Mouse (Mus musculus): ENCODE data around the gene Gm10974. TPM values are rescaled to one million over a fixed set of nuclear protein-coding genes. Genes with fewer than 3 reads are reported as not detected.

The Gm10974 gene
- total RNA-seq (2021), result not detected
- long read RNA-seq, experiment 1, result 0 reads
- long read RNA-seq, experiment 2, partial matches to known transcripts, result 0 of 1 reads
- long read RNA-seq, experiment 2, other reads (novel, unspliced or antisense), result 1 of 1 reads

- DNase-seq (ENCODE audit: low spot score in 2 of 2), result no peak
Measured at GRCm38 (mm10) chr7:66365904-66366303, at the start of gene Gm10974. Gm10974 (plus strand) TSS chr7:66365905.

- DNase-seq (ENCODE audit: low spot score in 2 of 2), result no peak
Measured at GRCm38 (mm10) chr7:66318147-66318546, 47.6 kb upstream of the Gm10974 start.

GRCm38 (mm10) chr7:66320996-66321395 lies 44.7 kb upstream of the Gm10974 start:
- no peak for DNase-seq (ENCODE audit: low spot score in 2 of 2)

- DNase-seq (ENCODE audit: low spot score in 2 of 2), result no peak
Measured at GRCm38 (mm10) chr7:66323252-66324015, 42.3 kb upstream of the Gm10974 start.

DNA sequence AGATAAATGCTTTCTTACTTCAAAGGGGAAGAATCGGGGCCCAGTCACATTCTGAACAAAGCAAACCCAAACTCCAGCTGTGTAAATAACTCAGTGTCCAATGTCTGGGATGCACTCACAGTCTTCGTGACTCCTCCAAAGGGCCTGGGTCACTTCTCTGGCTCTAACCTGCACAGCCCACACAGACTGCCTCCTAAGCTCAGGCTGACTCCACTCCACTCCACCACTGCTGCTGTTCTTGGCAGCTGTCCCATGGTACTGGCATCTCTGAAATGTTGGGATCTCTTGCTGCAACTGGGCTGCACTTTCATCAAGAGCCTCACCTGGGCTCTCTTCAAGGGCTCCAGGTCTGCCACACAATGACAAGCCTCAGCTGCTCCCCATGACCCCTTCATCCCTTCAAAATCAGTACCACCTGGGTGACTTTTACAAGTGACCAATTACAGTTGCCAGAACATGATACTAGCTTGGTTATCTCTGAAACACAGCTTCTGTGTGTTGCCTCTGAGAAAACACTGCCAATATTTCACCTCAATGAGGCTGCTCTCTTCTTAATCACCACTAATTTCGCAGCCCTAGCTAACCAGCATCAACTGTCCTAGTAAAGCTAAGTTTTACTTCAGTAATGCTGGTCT lies 40.2 kb upstream of the Gm10974 start:
- no peak for DNase-seq (ENCODE audit: low spot score in 2 of 2)

DNA sequence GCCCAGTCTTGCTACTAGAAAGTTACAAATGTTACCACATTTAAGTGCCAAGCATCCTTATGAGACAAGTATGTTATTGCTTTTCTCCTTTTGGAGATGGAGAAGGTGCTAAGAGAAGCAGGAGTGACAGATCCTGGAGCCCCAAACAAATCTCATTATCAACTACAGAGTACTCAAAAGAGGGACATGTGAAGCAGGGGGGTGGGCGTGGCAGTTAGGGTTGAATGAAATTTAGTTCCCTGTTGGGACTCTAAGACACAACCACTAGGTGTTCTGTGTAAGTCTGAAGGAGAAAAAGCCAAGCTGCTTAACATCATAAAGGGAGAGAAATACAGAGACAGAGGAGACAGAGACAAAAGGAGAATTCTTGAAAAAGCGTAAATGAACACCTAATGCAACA lies 38.2 kb upstream of the Gm10974 start:
- DNase-seq (ENCODE audit: low spot score in 2 of 2), result no peak

DNA sequence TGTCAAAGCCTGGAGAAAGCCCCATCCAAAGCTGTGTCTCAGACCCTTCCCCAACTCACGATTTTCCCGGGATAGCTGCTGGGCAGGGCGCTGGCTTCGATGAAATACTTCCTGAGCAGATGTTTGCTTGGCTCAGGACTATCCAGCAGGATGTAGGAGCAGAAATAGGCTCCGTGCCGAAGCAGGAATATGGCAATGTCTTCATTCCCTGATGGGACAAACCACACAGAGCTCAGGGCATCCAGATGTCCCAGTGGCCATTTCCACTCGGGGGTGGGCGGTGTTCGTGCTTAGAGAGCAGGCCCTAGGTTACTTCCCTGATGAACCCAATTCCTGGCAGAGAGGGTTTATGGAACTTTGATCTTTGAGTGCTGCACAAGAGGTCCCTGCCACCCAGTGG lies 35.1 kb upstream of the Gm10974 start:
- DNase-seq (ENCODE audit: low spot score in 2 of 2), result no peak

- no peak for DNase-seq (ENCODE audit: low spot score in 2 of 2)
Measured at GRCm38 (mm10) chr7:66332340-66332739, 33.4 kb upstream of the Gm10974 start.

- DNase-seq (ENCODE audit: low spot score in 2 of 2), result no peak
Measured at GRCm38 (mm10) chr7:66333906-66334500, 31.7 kb upstream of the Gm10974 start.

DNA sequence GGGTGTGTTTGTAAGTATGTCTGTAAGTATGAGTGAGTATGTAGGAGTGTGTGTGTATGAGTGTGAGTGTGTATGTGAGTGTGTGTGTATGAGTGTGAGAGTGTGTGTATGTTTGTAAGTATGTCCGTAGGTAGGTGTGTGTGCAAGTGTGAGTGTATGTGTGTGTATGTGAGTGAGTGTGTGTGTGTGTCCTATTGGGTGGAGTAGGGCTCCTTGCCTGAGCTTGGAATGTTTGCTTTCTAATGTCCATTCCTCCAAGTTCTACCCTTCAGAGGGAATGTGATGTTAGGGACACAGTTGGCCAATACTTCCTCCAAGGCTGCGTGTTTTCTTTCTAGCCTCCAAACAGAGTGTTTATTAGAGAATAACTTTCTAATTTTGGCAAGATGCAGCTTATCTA lies 28.8 kb upstream of the Gm10974 start:
- DNase-seq (ENCODE audit: low spot score in 2 of 2), result no peak

- no peak for DNase-seq (ENCODE audit: low spot score in 2 of 2)
Measured at GRCm38 (mm10) chr7:66339625-66340024, 26.1 kb upstream of the Gm10974 start.

GRCm38 (mm10) chr7:66340044-66340443 lies 25.7 kb upstream of the Gm10974 start:
- no peak for DNase-seq (ENCODE audit: low spot score in 2 of 2)

GRCm38 (mm10) chr7:66342323-66342722 lies 23.4 kb upstream of the Gm10974 start:
- peak; percentile 16 to 33 for DNase-seq (ENCODE audit: low spot score in 2 of 2)

DNA sequence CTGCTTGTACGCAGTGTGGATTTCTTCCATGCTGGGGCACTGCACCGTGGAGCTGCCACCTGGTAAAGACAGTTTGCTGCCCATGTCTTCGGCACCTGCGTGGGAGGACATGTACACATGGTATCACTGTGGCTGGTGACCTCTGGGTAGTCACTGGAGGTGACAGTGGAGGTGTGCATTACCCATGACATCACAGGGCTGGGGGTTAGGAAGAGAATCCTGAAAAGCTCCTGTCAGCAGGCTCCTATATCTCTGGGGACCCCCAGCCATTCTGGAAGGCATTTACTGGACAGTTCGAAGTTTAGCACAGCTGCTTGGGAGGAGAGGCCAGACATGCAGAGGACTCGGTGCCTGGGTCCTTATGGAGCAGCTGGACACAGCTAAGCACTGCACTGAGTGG lies 22.9 kb upstream of the Gm10974 start:
- DNase-seq (ENCODE audit: low spot score in 2 of 2), result no peak

DNA sequence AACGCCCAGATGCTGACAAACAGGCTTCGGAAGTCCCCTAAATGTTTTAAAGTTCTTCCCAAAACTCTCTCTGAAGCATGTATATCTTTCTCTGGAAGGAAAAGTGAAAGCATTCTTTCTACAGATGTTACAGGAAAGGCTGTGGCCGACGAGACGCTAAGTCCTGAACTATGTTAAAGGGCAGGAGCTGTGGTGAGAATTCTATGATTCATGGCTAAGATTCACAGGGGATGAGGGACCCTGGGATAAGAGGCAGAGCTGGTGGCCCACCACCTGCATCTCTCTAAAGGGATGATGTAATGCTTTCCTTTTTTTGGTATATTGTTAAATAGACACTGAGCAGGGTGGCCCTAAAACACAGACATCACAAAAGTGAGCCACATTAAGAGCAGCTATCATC lies 22.4 kb upstream of the Gm10974 start:
- no peak for DNase-seq (ENCODE audit: low spot score in 2 of 2)

GRCm38 (mm10) chr7:66346959-66347663 lies 18.6 kb upstream of the Gm10974 start:
- no peak for DNase-seq (ENCODE audit: low spot score in 2 of 2)

DNA sequence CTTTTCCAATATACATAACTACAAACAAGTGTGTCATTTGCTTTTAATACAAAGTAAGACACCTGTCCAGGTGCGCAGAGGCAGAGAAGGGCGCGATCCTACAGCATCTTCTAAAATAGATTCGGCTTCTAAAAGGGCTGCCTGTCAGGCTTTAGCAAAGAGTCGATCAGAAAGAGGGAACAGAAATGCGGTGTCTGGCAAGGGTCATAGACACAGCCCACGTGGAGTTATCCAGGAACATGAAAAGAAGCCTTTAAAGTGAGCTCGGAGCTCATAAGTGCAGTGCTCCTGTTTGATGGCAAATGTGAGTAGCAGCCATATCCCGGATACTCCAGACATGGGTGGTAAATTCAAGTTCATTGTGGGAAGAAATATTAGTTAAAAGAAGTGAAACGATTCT lies 17.1 kb upstream of the Gm10974 start:
- no peak for DNase-seq (ENCODE audit: low spot score in 2 of 2)

GRCm38 (mm10) chr7:66349670-66350069 lies 16.0 kb upstream of the Gm10974 start:
- no peak for DNase-seq (ENCODE audit: low spot score in 2 of 2)

DNA sequence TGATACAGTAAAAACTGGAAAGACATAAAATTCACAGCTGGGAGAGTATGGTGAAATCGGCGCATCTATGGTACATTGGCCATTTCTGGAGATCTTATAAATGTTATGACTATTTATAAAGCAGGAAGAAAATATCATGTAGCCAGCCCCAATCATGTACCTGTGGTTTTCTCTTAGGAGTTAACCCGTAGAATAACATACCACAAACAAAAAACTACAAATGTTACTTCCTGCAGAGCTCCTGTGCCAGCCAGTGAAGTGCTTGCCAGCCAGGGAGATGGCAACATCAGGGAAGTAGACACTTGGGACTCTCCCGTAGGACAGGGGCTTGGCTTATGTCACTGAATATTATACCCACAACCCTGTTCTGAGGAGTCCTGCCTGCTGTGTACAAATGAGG lies 14.6 kb upstream of the Gm10974 start:
- DNase-seq (ENCODE audit: low spot score in 2 of 2), result no peak

- no peak for DNase-seq (ENCODE audit: low spot score in 2 of 2)
Measured at GRCm38 (mm10) chr7:66354911-66355310, 10.8 kb upstream of the Gm10974 start.

GRCm38 (mm10) chr7:66355791-66356522 lies 9.7 kb upstream of the Gm10974 start:
- DNase-seq (ENCODE audit: low spot score in 2 of 2), result no peak
